Mouse (Mus musculus): ENCODE measurements around the gene Lrrc23. TPM values are rescaled to one million over a fixed set of nuclear protein-coding genes. Genes with fewer than 3 reads are reported as not detected.
"Not testable (repeated sequence)": the region's sequence is repeated elsewhere in the genome, so short reads cannot be mapped to it uniquely, and the experiment has no call there.

Lrrc23 gene
- polyA plus RNA-seq (2015; fragmentation: Nextera tagmentation; extraction: Ambion mirVana), result 2.4 and 3.2 TPM in 2 replicates

GRCm38 (mm10) chr6:124779222-124779983 is at the start of gene Lrrc23:
Gene Lrrc23 (minus strand): TSS chr6:124779727.
- DNase-seq (ENCODE audit: low spot score), result peak; percentile 88

GRCm38 (mm10) chr6:124828101-124828592 is 48.6 kb upstream of the Lrrc23 start:
- peak; percentile 32 for DNase-seq (ENCODE audit: low spot score)

- no peak for DNase-seq (ENCODE audit: low spot score)
Observed at GRCm38 (mm10) chr6:124822049-124822448, 42.5 kb upstream of the Lrrc23 start.

GRCm38 (mm10) chr6:124820891-124821290 is 41.4 kb upstream of the Lrrc23 start:
- no peak for DNase-seq (ENCODE audit: low spot score)

GRCm38 (mm10) chr6:124817971-124818370 is 38.4 kb upstream of the Lrrc23 start:
- no peak for DNase-seq (ENCODE audit: low spot score)

GRCm38 (mm10) chr6:124817563-124817962 is 38.0 kb upstream of the Lrrc23 start:
- no peak for DNase-seq (ENCODE audit: low spot score)

GRCm38 (mm10) chr6:124817125-124817524 is 37.6 kb upstream of the Lrrc23 start:
- DNase-seq (ENCODE audit: low spot score), result no peak

- DNase-seq (ENCODE audit: low spot score), result no peak
Observed at GRCm38 (mm10) chr6:124816611-124817010, 37.1 kb upstream of the Lrrc23 start.

- DNase-seq (ENCODE audit: low spot score), result no peak
Observed at GRCm38 (mm10) chr6:124814858-124815774, 35.6 kb upstream of the Lrrc23 start.

GRCm38 (mm10) chr6:124814448-124814847 is 34.9 kb upstream of the Lrrc23 start:
- DNase-seq (ENCODE audit: low spot score), result no peak

- DNase-seq (ENCODE audit: low spot score), result peak; percentile 77
Observed at GRCm38 (mm10) chr6:124813933-124814332, 34.4 kb upstream of the Lrrc23 start, which contains the start of gene Tpi1. Gene Tpi1 (minus strand): TSS chr6:124814296.

GRCm38 (mm10) chr6:124813496-124813895 is 34.0 kb upstream of the Lrrc23 start:
- DNase-seq (ENCODE audit: low spot score), result peak; percentile 73

GRCm38 (mm10) chr6:124812848-124813247 is 33.3 kb upstream of the Lrrc23 start:
- no peak for DNase-seq (ENCODE audit: low spot score)

- DNase-seq (ENCODE audit: low spot score), result no peak
Observed at GRCm38 (mm10) chr6:124811701-124812560, 32.4 kb upstream of the Lrrc23 start.

- no peak for DNase-seq (ENCODE audit: low spot score)
Observed at GRCm38 (mm10) chr6:124811403-124811665, 31.8 kb upstream of the Lrrc23 start.

GRCm38 (mm10) chr6:124810566-124811402 is 31.3 kb upstream of the Lrrc23 start:
- not testable (repeated sequence) for DNase-seq (ENCODE audit: low spot score)

GRCm38 (mm10) chr6:124809775-124810538 is 30.4 kb upstream of the Lrrc23 start:
- DNase-seq (ENCODE audit: low spot score), result no peak

GRCm38 (mm10) chr6:124809052-124809774 is 29.7 kb upstream of the Lrrc23 start:
- peak; percentile 43 for DNase-seq (ENCODE audit: low spot score)

Data from thymus, postnatal 0 days (tissue).